Mouse (Mus musculus): ENCODE results near the gene Rmi1. TPM values are rescaled to one million over a fixed set of nuclear protein-coding genes. Genes with fewer than 3 reads are reported as not detected.

Gene Rmi1
- polyA plus RNA-seq, 1 experiment = 25.1 TPM

GRCm38 (mm10) chr13:58397651-58398050 lies 4.4 kb upstream of the Rmi1 start:
- H3K4me1 ChIP-seq (ENCODE audit: control insufficient read depth, insufficient read depth, low read length) = peaks cover 2% of the 10 kb centered on the region
- H3K4me3 ChIP-seq (ENCODE audit: insufficient read depth, low read length) = no peak overlapping the region
- no peak overlapping the region for H3K27ac ChIP-seq (ENCODE audit: insufficient read depth, low read depth, low read length)
- TF ChIP-seq POLR2A (IDR thresholded peaks at IDR 0.05; ENCODE audit: borderline replicate concordance, low read depth, low read length) = no peak
- TF ChIP-seq CTCF (IDR thresholded peaks at IDR 0.05; ENCODE audit: low read depth, low read length) = no peak

- peak overlapping the region; percentile 93 for H3K4me3 ChIP-seq (ENCODE audit: insufficient read depth, low read length)
- H3K27ac ChIP-seq (ENCODE audit: insufficient read depth, low read depth, low read length) = peak overlapping the region; percentile 74; the same call in 1 of the 2 replicates
- peaks cover 5% of the 10 kb centered on the region for H3K4me1 ChIP-seq (ENCODE audit: control insufficient read depth, insufficient read depth, low read length)
- TF ChIP-seq CTCF (IDR thresholded peaks at IDR 0.05; ENCODE audit: low read depth, low read length) = no peak
- no peak for TF ChIP-seq POLR2A (IDR thresholded peaks at IDR 0.05; ENCODE audit: borderline replicate concordance, low read depth, low read length)
Observed at GRCm38 (mm10) chr13:58400576-58400975, 1.5 kb upstream of the Rmi1 start.

GRCm38 (mm10) chr13:58401135-58402002 lies 679 bp upstream of the Rmi1 start:
- peak overlapping the region; percentile 96 for H3K27ac ChIP-seq (ENCODE audit: insufficient read depth, low read depth, low read length)
- peaks cover 6% of the 10 kb centered on the region for H3K4me1 ChIP-seq (ENCODE audit: control insufficient read depth, insufficient read depth, low read length)
- H3K4me3 ChIP-seq (ENCODE audit: insufficient read depth, low read length) = peak overlapping the region; percentile 93
- no peak for TF ChIP-seq POLR2A (IDR thresholded peaks at IDR 0.05; ENCODE audit: borderline replicate concordance, low read depth, low read length)
- TF ChIP-seq CTCF (IDR thresholded peaks at IDR 0.05; ENCODE audit: low read depth, low read length) = no peak

- H3K4me3 ChIP-seq (ENCODE audit: insufficient read depth, low read length) = peak overlapping the region; percentile 93
- no peak for TF ChIP-seq CTCF (IDR thresholded peaks at IDR 0.05; ENCODE audit: low read depth, low read length)
- TF ChIP-seq POLR2A (IDR thresholded peaks at IDR 0.05; ENCODE audit: borderline replicate concordance, low read depth, low read length) = no peak
- peaks cover 12% of the 10 kb centered on the region for H3K4me1 ChIP-seq (ENCODE audit: control insufficient read depth, insufficient read depth, low read length)
- H3K27ac ChIP-seq (ENCODE audit: insufficient read depth, low read depth, low read length) = peak overlapping the region; percentile 96
Observed at GRCm38 (mm10) chr13:58402744-58403110, 679 bp downstream of the Rmi1 start.

GRCm38 (mm10) chr13:58403243-58403642 lies 1.2 kb downstream of the Rmi1 start, which contains the start of gene Hnrnpk:
Gene Hnrnpk (minus strand): TSS chr13:58403343.
- Histone ChIP-seq H3K27ac (ENCODE audit: insufficient read depth, low read depth, low read length) (peak within 1 kb of the TSS; percentile 96), H3K4me1 (ENCODE audit: control insufficient read depth, insufficient read depth, low read length) (peaks cover 12% of the 10 kb centered on the region), H3K4me3 (ENCODE audit: insufficient read depth, low read length) (peak within 1 kb of the TSS; percentile 93)

- H3K4me3 ChIP-seq (ENCODE audit: insufficient read depth, low read length) = no peak overlapping the region
- H3K27ac ChIP-seq (ENCODE audit: insufficient read depth, low read depth, low read length) = no peak overlapping the region
- no peak for TF ChIP-seq POLR2A (IDR thresholded peaks at IDR 0.05; ENCODE audit: borderline replicate concordance, low read depth, low read length)
- no peak for TF ChIP-seq CTCF (IDR thresholded peaks at IDR 0.05; ENCODE audit: low read depth, low read length)
- H3K4me1 ChIP-seq (ENCODE audit: control insufficient read depth, insufficient read depth, low read length) = peaks cover 11% of the 10 kb centered on the region
Observed at GRCm38 (mm10) chr13:58411073-58411472, 9.0 kb downstream of the Rmi1 start.

- TF ChIP-seq CTCF (IDR thresholded peaks at IDR 0.05; ENCODE audit: low read depth, low read length) = no peak
- TF ChIP-seq POLR2A (IDR thresholded peaks at IDR 0.05; ENCODE audit: borderline replicate concordance, low read depth, low read length) = no peak
- no peak overlapping the region for H3K27ac ChIP-seq (ENCODE audit: insufficient read depth, low read depth, low read length)
- no peaks in the 10 kb centered on the region for H3K4me1 ChIP-seq (ENCODE audit: control insufficient read depth, insufficient read depth, low read length)
- H3K4me3 ChIP-seq (ENCODE audit: insufficient read depth, low read length) = no peak overlapping the region
Observed at GRCm38 (mm10) chr13:58415374-58415773, 13.3 kb downstream of the Rmi1 start.

- TF ChIP-seq CTCF (IDR thresholded peaks at IDR 0.05; ENCODE audit: low read depth, low read length) (no peak), POLR2A (IDR thresholded peaks at IDR 0.05; ENCODE audit: borderline replicate concordance, low read depth, low read length) (no peak)
- no peak overlapping the region for H3K27ac ChIP-seq (ENCODE audit: insufficient read depth, low read depth, low read length)
- no peak overlapping the region for H3K4me3 ChIP-seq (ENCODE audit: insufficient read depth, low read length)
- no peaks in the 10 kb centered on the region for H3K4me1 ChIP-seq (ENCODE audit: control insufficient read depth, insufficient read depth, low read length)
Observed at GRCm38 (mm10) chr13:58415838-58416237, 13.8 kb downstream of the Rmi1 start.

GRCm38 (mm10) chr13:58418656-58419055 lies 16.6 kb downstream of the Rmi1 start:
- peaks cover 7% of the 10 kb centered on the region for H3K4me1 ChIP-seq (ENCODE audit: control insufficient read depth, insufficient read depth, low read length)
- no peak overlapping the region for H3K4me3 ChIP-seq (ENCODE audit: insufficient read depth, low read length)
- no peak for TF ChIP-seq POLR2A (IDR thresholded peaks at IDR 0.05; ENCODE audit: borderline replicate concordance, low read depth, low read length)
- no peak for TF ChIP-seq CTCF (IDR thresholded peaks at IDR 0.05; ENCODE audit: low read depth, low read length)
- H3K27ac ChIP-seq (ENCODE audit: insufficient read depth, low read depth, low read length) = no peak overlapping the region

- Histone ChIP-seq H3K4me3 (ENCODE audit: insufficient read depth, low read length) (no peak overlapping the region), H3K4me1 (ENCODE audit: control insufficient read depth, insufficient read depth, low read length) (peaks cover 8% of the 10 kb centered on the region), H3K27ac (ENCODE audit: insufficient read depth, low read depth, low read length) (no peak overlapping the region)
- TF ChIP-seq CTCF (IDR thresholded peaks at IDR 0.05; ENCODE audit: low read depth, low read length) = no peak
- TF ChIP-seq POLR2A (IDR thresholded peaks at IDR 0.05; ENCODE audit: borderline replicate concordance, low read depth, low read length) = no peak
Observed at GRCm38 (mm10) chr13:58419266-58419665, 17.2 kb downstream of the Rmi1 start.

Measured in bone marrow macrophage, adult 2 months (primary cell).